Mouse (Mus musculus) embryonic fibroblast, embryonic 13.5 days (primary cell): Measurements from ENCODE around the gene Madcam1.

Source experiments
- CTCF ChIP-seq: IDR thresholded peaks from 2 replicates; pipeline ENCODE4 v1.5.1; 2011; ENCODE audit warnings: mild to moderate bottlenecking, control low read depth, low read length, moderate library complexity, borderline replicate concordance; ENCODE audit not compliant: insufficient read depth
- POLR2A ChIP-seq: IDR thresholded peaks from 2 replicates; pipeline ENCODE4 v1.6.1; 2011; ENCODE audit warnings: low read depth, mild to moderate bottlenecking, control low read depth, low read length, moderate library complexity

DNA sequence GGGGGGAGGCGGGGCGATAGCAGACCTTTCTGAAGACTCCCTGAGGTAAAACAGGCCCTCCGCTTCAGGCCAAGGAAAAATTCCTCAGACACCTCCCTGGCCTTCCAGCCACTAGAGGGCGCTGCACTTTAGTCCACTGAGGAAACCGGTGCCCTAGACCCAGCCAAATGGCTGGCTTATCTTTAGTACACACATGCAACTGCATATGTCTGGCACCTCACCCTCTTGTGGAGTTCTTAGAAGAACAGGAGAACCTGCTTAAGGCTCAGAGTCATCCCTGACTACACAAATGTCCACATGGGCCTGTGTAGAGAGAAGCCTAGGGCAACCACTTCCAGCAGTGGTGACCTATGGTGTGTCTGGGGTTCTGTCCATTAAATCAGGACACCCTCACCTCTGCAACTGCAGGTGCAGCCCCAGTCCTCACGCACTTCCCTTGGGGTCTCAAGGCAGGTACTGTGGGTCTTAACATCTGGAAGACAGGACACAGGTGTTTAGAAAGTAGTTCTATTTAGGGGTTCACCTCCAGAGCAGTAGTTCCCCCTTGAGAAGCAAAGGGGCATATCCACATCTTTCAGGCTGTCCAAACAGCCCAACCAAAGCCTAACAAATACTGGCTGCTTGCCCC lies 48.3 kb downstream of the Madcam1 start:
- TF ChIP-seq CTCF (peak; percentile 51; the same call in 1 of the 2 replicates), POLR2A (no peak)
